Mouse (Mus musculus): ENCODE measurements around the gene Hcls1. TPM values are rescaled to one million over a fixed set of nuclear protein-coding genes. Genes with fewer than 3 reads are reported as not detected.

Gene Hcls1
- polyA plus RNA-seq, 1 experiment from 2014 or later = not detected

DNA sequence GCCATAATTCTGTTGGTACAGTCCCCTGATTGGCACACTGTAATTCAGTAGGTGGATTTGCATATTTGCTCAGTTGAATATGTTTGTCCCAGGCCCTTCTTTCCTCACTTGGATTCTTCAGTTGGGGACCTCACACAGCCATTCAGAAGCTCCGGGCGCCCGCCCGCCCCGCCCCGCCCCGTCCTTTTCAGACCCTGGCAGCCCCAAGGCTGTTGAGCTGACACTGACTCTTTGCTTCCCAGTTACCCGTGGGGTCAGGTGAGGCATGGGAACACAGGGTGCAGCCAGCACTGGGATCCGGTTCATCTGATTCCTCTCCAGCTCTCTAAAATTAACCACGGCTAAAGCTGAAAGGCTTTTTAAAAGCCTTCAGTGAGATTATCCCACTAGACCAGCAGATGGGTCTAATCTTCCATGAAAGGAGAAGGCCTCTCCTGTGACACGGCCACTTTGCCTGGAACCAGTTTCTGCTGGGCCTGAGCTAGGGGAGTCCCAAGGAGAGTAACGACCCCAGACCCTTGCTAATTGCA is 10.2 kb downstream of the Hcls1 start:
- in situ Hi-C loops (cut with MboI; ENCODE audit: low pct_unique_long_range_greater_than_20kb) = no loop called here
- ATAC-seq (no peak), DNase-seq (ENCODE audit: low read depth, low spot score) (no peak)
- ChIA-PET CTCF (interaction anchor here (1.0 to 1.5 kb wide), 3 partner anchors 20 to 36 kb away, joined by 3 read pairs; no protein-coding TSS in a partner anchor), POLR2A (interaction anchor here (0.7 to 1.0 kb wide), 2 partner anchors 9 to 118 kb away, joined by 3 to 4 read pairs; no protein-coding TSS in a partner anchor)
- H3K27me3 ChIP-seq = no peaks in the 10 kb centered on the region
- no peak for TF ChIP-seq CTCF (IDR thresholded peaks at IDR 0.05)

GRCm38 (mm10) chr16:36946459-36947159 is 11.8 kb downstream of the Hcls1 start:
- no peak for TF ChIP-seq CTCF (IDR thresholded peaks at IDR 0.05)
- CTCF ChIA-PET = interaction anchor here (1.4 kb wide), 1 partner anchor 11 kb away, joined by 3 read pairs; no protein-coding TSS in a partner anchor
- in situ Hi-C loops (cut with MboI; ENCODE audit: low pct_unique_long_range_greater_than_20kb) = no loop called here

DNA sequence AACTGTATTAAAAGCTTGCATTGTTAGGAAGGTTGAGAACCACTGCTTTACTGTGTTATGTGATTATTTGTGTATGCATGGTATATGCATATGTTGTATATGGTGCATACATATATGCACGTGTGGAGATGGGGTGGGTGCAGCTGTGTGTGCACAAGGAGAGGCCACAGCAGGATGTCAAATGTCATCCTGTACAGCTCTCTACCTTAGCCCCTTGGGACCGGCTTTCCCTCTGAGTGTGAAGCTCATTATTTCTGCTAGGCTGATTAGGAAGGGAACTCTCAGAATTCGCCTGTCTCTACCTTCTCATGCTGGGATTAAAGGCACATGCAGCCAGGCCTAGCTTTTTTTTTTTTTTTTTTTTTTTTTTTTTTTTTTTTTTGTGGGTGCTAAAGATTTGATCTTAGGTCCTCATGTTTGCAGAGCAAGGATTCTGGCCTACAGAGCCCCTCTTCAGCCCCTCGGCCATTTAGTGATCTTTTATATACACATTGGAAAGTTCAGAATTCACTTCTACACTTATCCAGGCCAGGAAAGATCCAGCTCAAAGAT is 12.9 kb downstream of the Hcls1 start:
- ATAC-seq = no peak
- in situ Hi-C loops (cut with MboI; ENCODE audit: low pct_unique_long_range_greater_than_20kb) = no loop called here
- ChIA-PET POLR2A (interaction anchor here (0.5 kb wide), 1 partner anchor 843 kb away, joined by 5 read pairs; no protein-coding TSS in a partner anchor), CTCF (no interaction called here)
- no peak for DNase-seq (ENCODE audit: low read depth, low spot score)
- no peaks in the 10 kb centered on the region for H3K27me3 ChIP-seq
- no peak for TF ChIP-seq CTCF (IDR thresholded peaks at IDR 0.05)

More at GRCm38 (mm10) chr16:36946459-36947159, 11.8 kb downstream of the Hcls1 start:
- H3K27me3 ChIP-seq = no peaks in the 10 kb centered on the region
- ATAC-seq (no peak), DNase-seq (ENCODE audit: low read depth, low spot score) (no peak)
- POLR2A ChIA-PET = no interaction called here

DNA sequence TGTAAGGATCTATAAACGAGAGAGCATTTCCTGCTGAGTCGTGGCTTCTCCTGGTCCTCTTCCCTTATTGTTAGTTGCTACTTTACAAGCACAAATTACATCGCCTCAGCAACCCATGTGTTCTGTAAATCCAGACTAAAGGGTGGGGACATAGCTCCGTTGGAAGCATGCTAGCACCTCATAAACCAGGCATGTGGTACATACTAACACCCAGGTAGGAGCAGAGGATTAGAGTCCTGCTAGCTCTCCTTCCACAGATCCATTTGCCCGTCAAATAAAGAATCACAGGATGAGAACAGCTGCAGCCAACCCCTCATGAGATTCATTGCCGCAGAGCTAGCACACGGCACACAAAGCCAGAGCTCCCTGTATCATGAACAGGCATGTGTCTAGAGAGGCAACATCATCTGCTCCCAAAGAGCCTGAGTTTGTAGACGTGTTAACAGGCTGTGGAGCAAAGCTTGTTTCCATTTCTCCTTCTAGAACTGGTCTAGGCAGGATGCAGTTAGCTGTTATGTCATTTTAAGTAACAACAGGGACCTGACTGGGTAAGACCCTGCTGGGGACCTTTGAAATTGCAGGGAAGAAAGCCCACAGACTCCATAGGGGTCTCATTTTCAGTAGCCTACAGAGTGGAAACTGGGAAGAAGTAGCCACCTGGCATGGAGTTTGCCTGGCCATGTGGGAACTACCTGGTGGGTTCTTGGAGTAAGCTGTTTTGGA is 15.0 kb downstream of the Hcls1 start:
- DNase-seq (ENCODE audit: low read depth, low spot score) (no peak), ATAC-seq (no peak)
- POLR2A ChIA-PET = no interaction called here
- CTCF ChIA-PET = interaction anchor here (0.8 kb wide), 1 partner anchor 1352 kb away, joined by 3 read pairs; no protein-coding TSS in a partner anchor
- in situ Hi-C loops (cut with MboI; ENCODE audit: low pct_unique_long_range_greater_than_20kb) = no loop called here
- no peaks in the 10 kb centered on the region for H3K27me3 ChIP-seq
- TF ChIP-seq CTCF (IDR thresholded peaks at IDR 0.05) = no peak

DNA sequence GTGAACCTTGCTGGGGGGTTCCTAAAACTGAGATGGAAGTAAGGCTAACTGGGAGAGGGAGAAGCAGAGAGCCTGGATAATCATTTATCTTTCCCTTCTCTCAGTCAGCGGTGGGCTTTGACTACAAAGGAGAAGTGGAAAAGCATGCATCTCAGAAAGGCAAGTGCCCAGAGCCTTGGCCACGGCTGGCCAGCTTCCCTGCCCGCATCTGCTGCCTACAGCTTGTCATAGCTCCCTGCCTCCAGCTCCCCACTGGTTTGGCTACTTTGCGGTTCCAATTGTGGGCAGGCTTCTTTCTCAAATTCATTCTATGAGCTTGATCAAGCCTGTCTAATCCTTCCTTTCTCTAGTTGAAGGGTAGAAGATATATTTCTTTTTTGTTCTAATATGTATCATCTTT is 16.2 kb downstream of the Hcls1 start:
- ChIA-PET POLR2A (no interaction called here), CTCF (interaction anchor here (1.7 kb wide), 1 partner anchor 12 kb away, joined by 7 read pairs; no protein-coding TSS in a partner anchor)
- ATAC-seq (peak; percentile 80), DNase-seq (ENCODE audit: low read depth, low spot score) (peak; percentile 27)
- H3K27me3 ChIP-seq = no peaks in the 10 kb centered on the region
- TF ChIP-seq CTCF (IDR thresholded peaks at IDR 0.05) = no peak
- in situ Hi-C loops (cut with MboI; ENCODE audit: low pct_unique_long_range_greater_than_20kb) = no loop called here

- ChIA-PET POLR2A (no interaction called here), CTCF (interaction anchor here (0.9 to 2.7 kb wide), 2 partner anchors 11 to 14 kb away, joined by 4 to 7 read pairs; no protein-coding TSS in a partner anchor)
- in situ Hi-C loops (cut with MboI; ENCODE audit: low pct_unique_long_range_greater_than_20kb) = no loop called here
- no peak for TF ChIP-seq CTCF (IDR thresholded peaks at IDR 0.05)
- ATAC-seq (no peak), DNase-seq (ENCODE audit: low read depth, low spot score) (no peak)
- H3K27me3 ChIP-seq = no peaks in the 10 kb centered on the region
Measured at GRCm38 (mm10) chr16:36955106-36955505, 20.3 kb downstream of the Hcls1 start.

- ChIA-PET CTCF (interaction anchor here (1.8 kb wide), 1 partner anchor 12 kb away, joined by 7 read pairs; no protein-coding TSS in a partner anchor), POLR2A (no interaction called here)
- ATAC-seq (no peak), DNase-seq (ENCODE audit: low read depth, low spot score) (no peak)
- peaks cover 14% of the 10 kb centered on the region for H3K27me3 ChIP-seq
- no peak for TF ChIP-seq CTCF (IDR thresholded peaks at IDR 0.05)
- in situ Hi-C loops (cut with MboI; ENCODE audit: low pct_unique_long_range_greater_than_20kb) = no loop called here
Measured at GRCm38 (mm10) chr16:36963415-36963814, 28.6 kb downstream of the Hcls1 start.

- TF ChIP-seq CTCF (IDR thresholded peaks at IDR 0.05) = no peak
- in situ Hi-C loops (cut with MboI; ENCODE audit: low pct_unique_long_range_greater_than_20kb) = no loop called here
- no peak for ATAC-seq
- no peak for DNase-seq (ENCODE audit: low read depth, low spot score)
- ChIA-PET POLR2A (no interaction called here), CTCF (interaction anchor here (0.9 kb wide), 1 partner anchor 42 kb away, joined by 3 read pairs; no protein-coding TSS in a partner anchor)
- peaks cover 13% of the 10 kb centered on the region for H3K27me3 ChIP-seq
Measured at GRCm38 (mm10) chr16:36979127-36979526, 44.3 kb downstream of the Hcls1 start.

DNA sequence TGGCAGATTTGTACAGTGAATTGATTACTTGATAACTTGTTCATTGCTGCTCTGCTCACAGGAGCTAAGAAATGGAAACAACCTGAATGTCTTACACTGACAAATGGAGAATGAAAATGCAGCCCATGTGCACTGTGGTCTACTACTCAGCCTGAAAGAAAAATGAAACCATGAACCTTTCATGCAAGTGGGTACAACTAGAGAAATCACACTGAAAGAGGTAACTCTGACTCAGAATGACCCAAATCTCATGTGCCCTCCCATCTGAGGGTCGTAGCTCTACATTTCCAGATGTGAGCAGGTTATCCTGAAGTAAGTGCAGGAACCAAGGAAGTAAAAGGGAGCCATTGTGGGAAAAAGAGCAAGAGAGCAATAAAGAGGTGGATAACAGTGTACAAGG is 49.0 kb downstream of the Hcls1 start:
- ChIA-PET CTCF (interaction anchor here (0.6 kb wide), 1 partner anchor 21 kb away, joined by 3 read pairs; no protein-coding TSS in a partner anchor), POLR2A (interaction anchor here (0.5 kb wide), 1 partner anchor 16 kb away, joined by 5 read pairs; no protein-coding TSS in a partner anchor)
- TF ChIP-seq CTCF (IDR thresholded peaks at IDR 0.05) = no peak
- no peaks in the 10 kb centered on the region for H3K27me3 ChIP-seq
- in situ Hi-C loops (cut with MboI; ENCODE audit: low pct_unique_long_range_greater_than_20kb) = no loop called here
- DNase-seq (ENCODE audit: low read depth, low spot score) (no peak), ATAC-seq (no peak)

GRCm38 (mm10) chr16:36985636-36986042 is 50.9 kb downstream of the Hcls1 start:
- TF ChIP-seq CTCF (IDR thresholded peaks at IDR 0.05) = no peak
- no peak for DNase-seq (ENCODE audit: low read depth, low spot score)
- ChIA-PET POLR2A (no interaction called here), CTCF (no interaction called here)
- in situ Hi-C loops (cut with MboI; ENCODE audit: low pct_unique_long_range_greater_than_20kb) = no loop called here
- no peaks in the 10 kb centered on the region for H3K27me3 ChIP-seq
- ATAC-seq = no peak
